Mouse (Mus musculus): ENCODE measurements around the gene Plpp1.

- TF ChIP-seq POLR2A (IDR thresholded peaks at IDR 0.05; ENCODE audit: low read depth, low read length), result no peak
- no peak for TF ChIP-seq CTCF (conservative IDR thresholded peaks at IDR 0.05; ENCODE audit: insufficient read depth, insufficient read length, low read depth, low read length)
These were observed 34.9 kb upstream of the Plpp1 start for GRCm38 (mm10) chr13:112765654-112766053.
